Mouse (Mus musculus) liver, adult (tissue): ENCODE measurements around the gene Nelfa.

Experiments used
- GATA4 ChIP-seq: IDR thresholded peaks from 2 replicates; pipeline ENCODE4 v1.6.1; 2014; ENCODE audit warnings: mild to moderate bottlenecking, low read length; ENCODE audit not compliant: insufficient replicate concordance

The Nelfa gene

GRCm38 (mm10) chr5:33936120-33936707 is at the start of gene Nelfa:
TSS of gene Nelfa (minus strand) at chr5:33936413.
- TF ChIP-seq GATA4: no peak; the same call in 1 of the 2 replicates

- no peak for TF ChIP-seq GATA4
Observed at GRCm38 (mm10) chr5:33983309-33984121, 47.3 kb upstream of the Nelfa start, which contains the start of gene Gm1673. TSS of gene Gm1673 (plus strand) at chr5:33983433.

GRCm38 (mm10) chr5:33982731-33983259 is 46.6 kb upstream of the Nelfa start:
- no peak for TF ChIP-seq GATA4

- TF ChIP-seq GATA4: no peak
Observed at GRCm38 (mm10) chr5:33976267-33976666, 40.1 kb upstream of the Nelfa start.

- TF ChIP-seq GATA4: no peak
Observed at GRCm38 (mm10) chr5:33974736-33975135, 38.5 kb upstream of the Nelfa start.

GRCm38 (mm10) chr5:33959382-33959781 is 23.2 kb upstream of the Nelfa start:
- TF ChIP-seq GATA4: peak; percentile 73; the same call in 1 of the 2 replicates

GRCm38 (mm10) chr5:33955868-33956267 is 19.7 kb upstream of the Nelfa start:
- no peak for TF ChIP-seq GATA4

GRCm38 (mm10) chr5:33954354-33954753 is 18.1 kb upstream of the Nelfa start:
- TF ChIP-seq GATA4: no peak

GRCm38 (mm10) chr5:33953471-33954185 is 17.4 kb upstream of the Nelfa start:
- TF ChIP-seq GATA4: no peak

- no peak for TF ChIP-seq GATA4
Observed at GRCm38 (mm10) chr5:33948314-33948713, 12.1 kb upstream of the Nelfa start.

GRCm38 (mm10) chr5:33938448-33938847 is 2.2 kb upstream of the Nelfa start:
- TF ChIP-seq GATA4: no peak

- TF ChIP-seq GATA4: no peak
Observed at GRCm38 (mm10) chr5:33937230-33937629, 1.0 kb upstream of the Nelfa start.

GRCm38 (mm10) chr5:33935700-33936111 is 507 bp downstream of the Nelfa start:
- no peak for TF ChIP-seq GATA4

GRCm38 (mm10) chr5:33934877-33935276 is 1.3 kb downstream of the Nelfa start:
- no peak for TF ChIP-seq GATA4

GRCm38 (mm10) chr5:33934081-33934480 is 2.1 kb downstream of the Nelfa start:
- TF ChIP-seq GATA4: no peak

GRCm38 (mm10) chr5:33932413-33932812 is 3.8 kb downstream of the Nelfa start:
- no peak for TF ChIP-seq GATA4

- TF ChIP-seq GATA4: no peak
Observed at GRCm38 (mm10) chr5:33926170-33926569, 10.0 kb downstream of the Nelfa start.
